8 mouse cellular contexts compared by ENCODE assay signal in the genomic region with DNA sequence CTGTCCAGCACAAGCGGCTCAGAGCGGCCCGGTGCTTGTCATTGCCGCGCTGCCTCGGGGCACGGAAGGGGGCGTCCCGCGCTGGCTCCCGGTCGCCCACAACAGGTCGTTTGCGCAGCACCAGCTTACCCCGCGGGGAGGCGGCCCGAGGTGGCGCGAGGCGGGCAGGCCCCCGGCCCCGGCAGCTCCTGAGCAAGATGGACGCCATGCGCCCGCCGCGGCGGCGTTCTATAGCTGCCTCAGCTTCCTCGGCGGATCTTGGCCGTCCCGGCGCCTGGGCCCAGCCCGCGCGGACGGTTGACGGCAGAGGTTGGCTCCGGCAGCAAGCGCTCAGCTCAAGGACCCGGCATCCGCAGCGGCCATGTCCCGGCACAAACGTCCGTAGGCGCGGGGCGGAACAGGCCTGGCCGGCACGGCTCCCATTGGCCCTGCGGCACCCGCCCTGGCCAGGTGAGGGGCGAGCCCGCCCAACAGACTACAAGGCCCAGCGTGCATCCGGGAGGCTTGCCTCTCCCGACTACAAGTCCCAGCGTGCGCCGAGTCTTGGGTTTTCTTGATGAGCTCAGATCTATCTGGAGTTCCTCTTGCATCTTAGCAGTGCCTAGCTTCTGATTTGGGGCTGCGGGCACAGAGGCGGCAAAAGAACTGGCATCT. TPM values are rescaled to one million over a fixed set of nuclear protein-coding genes. Genes with fewer than 3 reads are reported as not detected.
DNase-seq lines count a peak whose midpoint lies in the region; ATAC-seq and TF ChIP-seq lines count a peak whose summit lies in the region.

TSS of gene Letm1 (minus strand) at position 473 of the 654 bp plus-strand sequence.

- H3K4me3 ChIP-seq in E14TG2a.4 (replicated peaks; ENCODE audit: low read length) = peak within 1 kb of the TSS; percentile 96
- peak within 1 kb of the TSS; percentile 86 for H3K4me3 ChIP-seq in forebrain, embryonic 12.5 days (replicated peaks)
- peak within 1 kb of the TSS; percentile 80 for H3K4me3 ChIP-seq in heart, postnatal 0 days (ENCODE audit: low read depth, low read length)
- H3K4me3 ChIP-seq in liver, embryonic 16.5 days (ENCODE audit: low read depth, low read length) = peak within 1 kb of the TSS; percentile 95
- H3K4me3 ChIP-seq in neural tube, embryonic 13.5 days = peak within 1 kb of the TSS; percentile 90
- peak within 1 kb of the TSS; percentile 96 for H3K4me3 ChIP-seq in testis, adult 2 months (ENCODE audit: control insufficient read depth, low read depth, low read length)

- TF ChIP-seq POLR2A in testis, adult 2 months (IDR thresholded peaks at IDR 0.05; ENCODE audit: control insufficient read depth, low read depth, low read length) = peak; percentile 83

- no peaks in the 10 kb centered on the region for H3K9me3 ChIP-seq in E14TG2a.4 (ENCODE audit: low read length)
- no peaks in the 10 kb centered on the region for H3K9me3 ChIP-seq in forebrain, embryonic 12.5 days
- H3K9me3 ChIP-seq in heart, postnatal 0 days (replicated peaks; ENCODE audit: control insufficient read depth, low read length) = no peaks in the 10 kb centered on the region
- no peaks in the 10 kb centered on the region for H3K9me3 ChIP-seq in liver, embryonic 16.5 days (replicated peaks; ENCODE audit: control insufficient read depth, low read length)
- H3K9me3 ChIP-seq in neural tube, embryonic 13.5 days = no peaks in the 10 kb centered on the region

- under 1% methylated on average over 63 of the region's 65 CpGs for WGBS in forebrain, embryonic 12.5 days
- WGBS in heart, postnatal 0 days = under 1% methylated on average over 62 of the region's 65 CpGs
- WGBS in liver, embryonic 16.5 days (ENCODE audit: insufficient replicate concordance) = 0% methylated on average over 57 of the region's 65 CpGs
- WGBS in neural tube, embryonic 13.5 days = under 1% methylated on average over 65 of the region's 65 CpGs

- ATAC-seq in forebrain, embryonic 12.5 days (ENCODE audit: low FRiP score) = peak; percentile 99
- ATAC-seq in heart, postnatal 0 days (ENCODE audit: insufficient read depth, low read depth) = peak; percentile 99
- ATAC-seq in liver, embryonic 16.5 days (ENCODE audit: low read depth) = peak; percentile 100
- peak; percentile 100 for ATAC-seq in neural tube, embryonic 13.5 days (ENCODE audit: low read depth)

- peaks cover 17% of the 10 kb centered on the region for H3K4me1 ChIP-seq in E14TG2a.4 (replicated peaks; ENCODE audit: low read depth, low read length)
- H3K4me1 ChIP-seq in forebrain, embryonic 12.5 days = peaks cover 23% of the 10 kb centered on the region
- peaks cover 12% of the 10 kb centered on the region; the same call in 1 of the 2 replicates for H3K4me1 ChIP-seq in heart, postnatal 0 days (ENCODE audit: control insufficient read depth, insufficient read depth)
- peaks cover 15% of the 10 kb centered on the region for H3K4me1 ChIP-seq in liver, embryonic 16.5 days (ENCODE audit: control insufficient read depth, low read depth, low read length)
- peaks cover 27% of the 10 kb centered on the region for H3K4me1 ChIP-seq in neural tube, embryonic 13.5 days (replicated peaks)
- H3K4me1 ChIP-seq in testis, adult 2 months (ENCODE audit: control insufficient read depth, insufficient read depth, low read length) = peaks cover 12% of the 10 kb centered on the region

- H3K27ac ChIP-seq in forebrain, embryonic 12.5 days = peak within 1 kb of the TSS; percentile 91
- H3K27ac ChIP-seq in heart, postnatal 0 days (ENCODE audit: low read depth) = peak within 1 kb of the TSS; percentile 86
- peak within 1 kb of the TSS; percentile 53; the same call in 1 of the 2 replicates for H3K27ac ChIP-seq in liver, embryonic 16.5 days (ENCODE audit: low read length)
- H3K27ac ChIP-seq in neural tube, embryonic 13.5 days (replicated peaks) = peak within 1 kb of the TSS; percentile 90
- H3K27ac ChIP-seq in testis, adult 2 months (ENCODE audit: control insufficient read depth, insufficient read depth, low read depth, low read length) = peak within 1 kb of the TSS; percentile 94

- no peak for TF ChIP-seq CTCF in E14TG2a.4 (conservative IDR thresholded peaks at IDR 0.05; ENCODE audit: low read length)
- TF ChIP-seq CTCF in heart, postnatal 0 days (IDR thresholded peaks at IDR 0.05; ENCODE audit: low read depth) = 0 out of 2 replicates have a peak, but pooled peaks have one; percentile 8
- no peak for TF ChIP-seq CTCF in testis, adult 2 months (IDR thresholded peaks at IDR 0.05; ENCODE audit: control insufficient read depth, insufficient read depth, insufficient replicate concordance, low read depth, low read length)

- peak within 1 kb of the TSS; percentile 78 for H3K9ac ChIP-seq in forebrain, embryonic 12.5 days
- peak within 1 kb of the TSS; percentile 76 for H3K9ac ChIP-seq in heart, postnatal 0 days (replicated peaks; ENCODE audit: low read depth, low read length)
- peak within 1 kb of the TSS; percentile 87 for H3K9ac ChIP-seq in liver, embryonic 16.5 days (ENCODE audit: low read depth, low read length)
- H3K9ac ChIP-seq in neural tube, embryonic 13.5 days = peak within 1 kb of the TSS; percentile 90

- peaks cover 13% of the 10 kb centered on the region for H3K36me3 ChIP-seq in E14TG2a.4 (ENCODE audit: insufficient read depth, low read length)
- peaks cover 5% of the 10 kb centered on the region; the same call in 1 of the 2 replicates for H3K36me3 ChIP-seq in forebrain, embryonic 12.5 days (replicated peaks)
- peaks cover 6% of the 10 kb centered on the region for H3K36me3 ChIP-seq in heart, postnatal 0 days (replicated peaks; ENCODE audit: control insufficient read depth, insufficient read depth, low read length)
- no peaks in the 10 kb centered on the region for H3K36me3 ChIP-seq in liver, embryonic 16.5 days (ENCODE audit: control insufficient read depth, insufficient read depth)
- peaks cover 6% of the 10 kb centered on the region for H3K36me3 ChIP-seq in neural tube, embryonic 13.5 days
- H3K36me3 ChIP-seq in testis, adult 2 months (ENCODE audit: control insufficient read depth, insufficient read depth, low read length) = peaks cover under 1% of the 10 kb centered on the region; the same call in 1 of the 2 replicates

- H3K4me2 ChIP-seq in forebrain, embryonic 12.5 days = peak within 1 kb of the TSS; percentile 91
- H3K4me2 ChIP-seq in heart, postnatal 0 days (ENCODE audit: low read depth, low read length) = peak within 1 kb of the TSS; percentile 94
- H3K4me2 ChIP-seq in liver, embryonic 16.5 days (ENCODE audit: low read depth, low read length) = peak within 1 kb of the TSS; percentile 82
- H3K4me2 ChIP-seq in neural tube, embryonic 13.5 days = peak within 1 kb of the TSS; percentile 84

- peak; percentile 89 for DNase-seq in c-Kit-positive CD71-positive TER-119-positive erythroid progenitor cells, embryonic 14.5 days (ENCODE audit: low spot score)
- DNase-seq in heart, postnatal 0 days (ENCODE audit: low spot score) = peak; percentile 91
- DNase-seq in kidney, postnatal 4 days = peak; percentile 94 to 96

- peaks cover 9% of the 10 kb centered on the region for H3K27me3 ChIP-seq in E14TG2a.4 (ENCODE audit: insufficient read depth, low read length)
- H3K27me3 ChIP-seq in forebrain, embryonic 12.5 days = no peaks in the 10 kb centered on the region
- no peaks in the 10 kb centered on the region for H3K27me3 ChIP-seq in heart, postnatal 0 days (ENCODE audit: control insufficient read depth, insufficient read depth, low read length)
- no peaks in the 10 kb centered on the region for H3K27me3 ChIP-seq in liver, embryonic 16.5 days (ENCODE audit: control insufficient read depth, insufficient read depth, low read depth, low read length)
- no peaks in the 10 kb centered on the region for H3K27me3 ChIP-seq in neural tube, embryonic 13.5 days
- no peaks in the 10 kb centered on the region for H3K27me3 ChIP-seq in testis, adult 2 months (ENCODE audit: control insufficient read depth, insufficient read depth, low read length)

- no peak for TF ChIP-seq EP300 in heart, postnatal 0 days (IDR thresholded peaks at IDR 0.05; ENCODE audit: low read depth)

RNA-seq across cellular contexts. Expression of gene Letm1, which starts in this region (rescaled TPM):
- polyA plus RNA-seq in forebrain, embryonic 12.5 days (2016; fragmentation: Nextera tagmentation; extraction: Ambion mirVana) = 52.5 and 58.5 TPM in 2 replicates
- total RNA-seq in heart, postnatal 0 days (2014; rRNA removed; ENCODE audit: low replicate concordance) = 34.0 and 36.9 TPM in 2 replicates
- polyA plus RNA-seq in heart, postnatal 0 days (2015; fragmentation: Nextera tagmentation; extraction: Ambion mirVana) = 63.6 and 68.1 TPM in 2 replicates
- 12.9 and 14.7 TPM in 2 replicates for polyA plus RNA-seq in liver, embryonic 16.5 days (2015; fragmentation: Nextera tagmentation; extraction: Ambion mirVana)
- 58.3 and 59.4 TPM in 2 replicates for polyA plus RNA-seq in neural tube, embryonic 13.5 days (2015; fragmentation: Nextera tagmentation; extraction: Ambion mirVana)
- 24.1 and 26.1 TPM in 2 replicates for polyA plus RNA-seq in testis, adult 2 months (2012; rRNA removed)

Comparison
In these comparisons a context has a peak if more than half of its experiments do, and no peak if none do; other contexts are left out.
1. Peak in every context shown above with its lines: DNase-seq, ATAC-seq, H3K4me3 ChIP-seq and H3K27ac ChIP-seq.